Mouse (Mus musculus) erythroblast, embryonic 14.5 days (primary cell): ENCODE measurements around the gene Upb1.

Experiments used
- GATA1 ChIP-seq: IDR thresholded peaks from 2 replicates; pipeline ENCODE4 v1.6.1; 2012; ENCODE audit warnings: low read length, inconsistent platforms, mixed read lengths
- TAL1 ChIP-seq: IDR thresholded peaks from 3 replicates; pipeline ENCODE4 v1.6.1; 2012; ENCODE audit warnings: low read length, inconsistent platforms, mixed read lengths

GRCm38 (mm10) chr10:75378688-75379087 lies 22.2 kb upstream of the Upb1 start:
- TF ChIP-seq GATA1 (no peak), TAL1 (no peak)
